Mouse (Mus musculus) midbrain, embryonic 15.5 days (tissue): ENCODE measurements at regions not wholly inside any gene's neighbourhood (a gene's known extent, or its start where the extent isn't known, plus 50 kb on each side); places are given as distances from the start of the nearest gene placed in this dataset.

Experiments used
- ATAC-seq: fragments of 200-750 bp; cut with Nextera tagmentation; replicated peaks from 2 replicates; pipeline ENCODE4 v1.8.0; 2017; ENCODE audit warnings: moderate TSS enrichment
- H3K27ac ChIP-seq: fragments of 300-500 bp; sonication (generic); 2 replicates; pipeline ENCODE4 v1.5.1; 2015; ENCODE audit warnings: mild to moderate bottlenecking, inconsistent platforms
- H3K27me3 ChIP-seq: fragments of 300-500 bp; sonication (generic); replicated peaks from 2 replicates; pipeline ENCODE4 v1.6.1; 2015; ENCODE audit warnings: inconsistent platforms
- H3K36me3 ChIP-seq: fragments of 300-500 bp; sonication (generic); replicated peaks from 2 replicates; pipeline ENCODE4 v1.6.1; 2015; ENCODE audit warnings: inconsistent platforms
- H3K4me1 ChIP-seq: fragments of 300-500 bp; sonication (generic); 2 replicates; pipeline ENCODE4 v1.6.1; 2015; ENCODE audit warnings: inconsistent platforms
- H3K4me2 ChIP-seq: fragments of 300-500 bp; sonication (generic); 2 replicates; pipeline ENCODE4 v1.6.1; 2015; ENCODE audit warnings: inconsistent platforms, mild to moderate bottlenecking, moderate library complexity
- H3K4me3 ChIP-seq: fragments of 300-500 bp; sonication (generic); 2 replicates; pipeline ENCODE4 v1.5.1; 2015; ENCODE audit warnings: mild to moderate bottlenecking, inconsistent platforms
- H3K9ac ChIP-seq: fragments of 300-500 bp; sonication (generic); 2 replicates; pipeline ENCODE4 v1.6.1; 2015; ENCODE audit warnings: mild to moderate bottlenecking, inconsistent platforms
- H3K9me3 ChIP-seq: fragments of 300-500 bp; sonication (generic); 2 replicates; pipeline ENCODE4 v1.6.1; 2016; ENCODE audit warnings: inconsistent platforms
- WGBS: fragments of 180-500 bp; shearing (Covaris S2); methylation state at CpG from one replicate; pipeline ENCODE4 v1.1.7; 2015; ENCODE audit warnings: mixed read lengths; 5-methylcytosine and 5-hydroxymethylcytosine counted together

GRCm38 (mm10) chr4:53316796-53317452 is 123.3 kb upstream of the Slc44a1 start:
- peak; percentile 57 for ATAC-seq

GRCm38 (mm10) chr4:53315876-53316762 is 124.1 kb upstream of the Slc44a1 start:
- 0 out of 2 replicates have a peak, but pooled peaks have one; percentile 28 for ATAC-seq
- no peaks in the 10 kb centered on the region for H3K27me3 ChIP-seq
- H3K4me3 ChIP-seq: no peak overlapping the region
- no peaks in the 10 kb centered on the region for H3K36me3 ChIP-seq
- peak overlapping the region; percentile 54 for H3K27ac ChIP-seq
- 77% methylated on average over 13 of the region's 13 CpGs for WGBS
- peaks cover 13% of the 10 kb centered on the region; the same call in 1 of the 2 replicates for H3K4me1 ChIP-seq
- no peak overlapping the region for H3K9ac ChIP-seq
- H3K4me2 ChIP-seq: no peak overlapping the region
- no peaks in the 10 kb centered on the region for H3K9me3 ChIP-seq

More at GRCm38 (mm10) chr4:53316796-53317452, 123.3 kb upstream of the Slc44a1 start:
- H3K27me3 ChIP-seq: no peaks in the 10 kb centered on the region
- no peaks in the 10 kb centered on the region for H3K36me3 ChIP-seq
- H3K27ac ChIP-seq: peak overlapping the region; percentile 54
- H3K4me3 ChIP-seq: no peak overlapping the region
- H3K9me3 ChIP-seq: no peaks in the 10 kb centered on the region
- WGBS: 78% methylated on average over 14 of the region's 14 CpGs
- H3K4me2 ChIP-seq: no peak overlapping the region
- peaks cover 13% of the 10 kb centered on the region; the same call in 1 of the 2 replicates for H3K4me1 ChIP-seq
- H3K9ac ChIP-seq: no peak overlapping the region

GRCm38 (mm10) chr4:53315121-53315875 is 124.9 kb upstream of the Slc44a1 start:
- H3K27ac ChIP-seq: peak overlapping the region; percentile 45
- H3K9ac ChIP-seq: no peak overlapping the region
- no peak overlapping the region for H3K4me3 ChIP-seq
- H3K4me1 ChIP-seq: peaks cover 13% of the 10 kb centered on the region; the same call in 1 of the 2 replicates
- 73% methylated on average over 7 of the region's 7 CpGs for WGBS
- no peak overlapping the region for H3K4me2 ChIP-seq
- peak; percentile 52; the same call in 1 of the 2 replicates for ATAC-seq
- no peaks in the 10 kb centered on the region for H3K27me3 ChIP-seq
- no peaks in the 10 kb centered on the region for H3K36me3 ChIP-seq
- no peaks in the 10 kb centered on the region for H3K9me3 ChIP-seq

GRCm38 (mm10) chr4:53314076-53314475 is 126.1 kb upstream of the Slc44a1 start:
- WGBS: 91% methylated on average over 8 of the region's 8 CpGs
- Histone ChIP-seq H3K4me3 (no peak overlapping the region), H3K9ac (no peak overlapping the region), H3K4me1 (peaks cover 13% of the 10 kb centered on the region; the same call in 1 of the 2 replicates), H3K9me3 (no peaks in the 10 kb centered on the region), H3K27me3 (no peaks in the 10 kb centered on the region), H3K36me3 (no peaks in the 10 kb centered on the region), H3K27ac (no peak overlapping the region), H3K4me2 (no peak overlapping the region)
- ATAC-seq: no peak

GRCm38 (mm10) chr4:53307121-53307520 is 133.1 kb upstream of the Slc44a1 start:
- no peaks in the 10 kb centered on the region for H3K36me3 ChIP-seq
- ATAC-seq: no peak
- no peak overlapping the region for H3K4me2 ChIP-seq
- no peak overlapping the region for H3K4me3 ChIP-seq
- WGBS: 81% methylated on average over 4 of the region's 4 CpGs
- H3K27me3 ChIP-seq: no peaks in the 10 kb centered on the region
- no peaks in the 10 kb centered on the region for H3K4me1 ChIP-seq
- H3K27ac ChIP-seq: no peak overlapping the region
- no peak overlapping the region for H3K9ac ChIP-seq
- H3K9me3 ChIP-seq: no peaks in the 10 kb centered on the region

GRCm38 (mm10) chr4:53304782-53305385 is 135.3 kb upstream of the Slc44a1 start:
- Histone ChIP-seq H3K4me2 (no peak overlapping the region), H3K4me1 (no peaks in the 10 kb centered on the region), H3K4me3 (no peak overlapping the region), H3K36me3 (no peaks in the 10 kb centered on the region), H3K27ac (no peak overlapping the region), H3K27me3 (no peaks in the 10 kb centered on the region), H3K9me3 (no peaks in the 10 kb centered on the region), H3K9ac (no peak overlapping the region)
- no peak for ATAC-seq
- 88% methylated on average over 4 of the region's 4 CpGs for WGBS

GRCm38 (mm10) chr4:53304290-53304654 is 135.9 kb upstream of the Slc44a1 start:
- Histone ChIP-seq H3K27me3 (no peaks in the 10 kb centered on the region), H3K9ac (no peak overlapping the region), H3K4me3 (no peak overlapping the region), H3K4me1 (no peaks in the 10 kb centered on the region), H3K36me3 (no peaks in the 10 kb centered on the region), H3K9me3 (no peaks in the 10 kb centered on the region), H3K4me2 (no peak overlapping the region), H3K27ac (no peak overlapping the region)
- 72% methylated on average over 2 of the region's 2 CpGs for WGBS
- ATAC-seq: no peak

GRCm38 (mm10) chr4:53303621-53304289 is 136.5 kb upstream of the Slc44a1 start:
- H3K27me3 ChIP-seq: no peaks in the 10 kb centered on the region
- no peak overlapping the region for H3K4me2 ChIP-seq
- H3K27ac ChIP-seq: no peak overlapping the region
- H3K9me3 ChIP-seq: no peaks in the 10 kb centered on the region
- H3K4me3 ChIP-seq: no peak overlapping the region
- ATAC-seq: no peak
- no peaks in the 10 kb centered on the region for H3K36me3 ChIP-seq
- WGBS: 74% methylated on average over 4 of the region's 4 CpGs
- H3K4me1 ChIP-seq: no peaks in the 10 kb centered on the region
- H3K9ac ChIP-seq: no peak overlapping the region

- Histone ChIP-seq H3K27me3 (no peaks in the 10 kb centered on the region), H3K36me3 (no peaks in the 10 kb centered on the region), H3K4me1 (no peaks in the 10 kb centered on the region), H3K27ac (no peak overlapping the region), H3K4me2 (no peak overlapping the region), H3K9ac (no peak overlapping the region), H3K4me3 (no peak overlapping the region), H3K9me3 (no peaks in the 10 kb centered on the region)
- no peak for ATAC-seq
Observed at GRCm38 (mm10) chr4:53297975-53298374, 138.3 kb upstream of the Abca1 start.

GRCm38 (mm10) chr4:53292606-53293005 is 132.9 kb upstream of the Abca1 start:
- H3K27ac ChIP-seq: no peak overlapping the region
- H3K36me3 ChIP-seq: no peaks in the 10 kb centered on the region
- H3K27me3 ChIP-seq: no peaks in the 10 kb centered on the region
- H3K4me1 ChIP-seq: no peaks in the 10 kb centered on the region
- no peak overlapping the region for H3K9ac ChIP-seq
- no peaks in the 10 kb centered on the region for H3K9me3 ChIP-seq
- no peak overlapping the region for H3K4me3 ChIP-seq
- no peak for ATAC-seq
- no peak overlapping the region for H3K4me2 ChIP-seq
- WGBS: 88% methylated on average over 3 of the region's 3 CpGs

GRCm38 (mm10) chr4:53277741-53278525 is 118.2 kb upstream of the Abca1 start:
- no peak overlapping the region for H3K9ac ChIP-seq
- H3K4me3 ChIP-seq: no peak overlapping the region
- H3K9me3 ChIP-seq: no peaks in the 10 kb centered on the region
- 37% methylated on average over 12 of the region's 12 CpGs for WGBS
- peak; percentile 79 for ATAC-seq
- peaks cover 10% of the 10 kb centered on the region for H3K4me1 ChIP-seq
- H3K4me2 ChIP-seq: peak overlapping the region; percentile 16
- H3K36me3 ChIP-seq: no peaks in the 10 kb centered on the region
- H3K27me3 ChIP-seq: no peaks in the 10 kb centered on the region
- peak overlapping the region; percentile 11; the same call in 1 of the 2 replicates for H3K27ac ChIP-seq
